Mouse (Mus musculus) heart, postnatal 0 days (tissue): ENCODE data around the gene Spata20.

Source experiments
- CTCF ChIP-seq: IDR thresholded peaks from 2 replicates; pipeline ENCODE4 v1.5.1; 2016; ENCODE audit warnings: antibody characterized with exemption, control low read depth, low read depth
- EP300 ChIP-seq: IDR thresholded peaks from 2 replicates; pipeline ENCODE4 v1.6.1; 2016; ENCODE audit warnings: antibody characterized with exemption, low read depth

DNA sequence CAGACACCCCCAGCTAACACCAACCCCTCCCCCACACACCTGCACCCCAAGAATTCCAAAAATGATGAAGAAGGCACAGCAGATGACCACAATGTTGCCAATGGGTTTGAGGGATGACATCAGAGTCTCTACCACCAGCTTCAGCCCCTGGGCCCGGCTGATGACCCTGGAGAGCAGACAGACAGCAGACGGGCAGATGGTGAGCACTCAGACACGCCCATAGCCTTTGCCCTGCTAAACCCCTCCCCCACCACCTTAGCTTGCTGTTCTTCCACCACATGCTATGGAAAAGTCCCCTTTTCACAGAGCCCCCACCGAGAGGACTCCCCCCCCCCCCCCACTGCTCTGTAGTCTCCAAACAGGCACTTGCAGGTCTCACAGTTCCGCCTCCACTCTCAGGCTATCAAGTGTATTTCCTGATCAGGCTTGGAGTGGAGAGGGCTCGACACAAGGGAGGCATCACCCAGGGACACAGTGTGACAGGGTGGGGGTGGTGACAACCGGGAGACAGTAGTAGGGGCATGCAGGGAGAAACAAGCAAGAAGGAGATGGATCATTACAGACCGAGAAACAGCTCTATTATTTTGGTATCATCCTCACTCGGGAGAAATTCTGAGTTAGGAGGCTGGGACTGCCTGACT is 56.8 kb downstream of the Spata20 start:
- no peak for TF ChIP-seq CTCF
- no peak for TF ChIP-seq EP300
